Mouse (Mus musculus) testis, postnatal 10 days (tissue): ENCODE results near the gene Ghrl.

Experiments
- DNase-seq: peaks from one replicate; pipeline ENCODE4 v3.0.0; 2021; ENCODE audit warnings: low spot score

The Ghrl gene

GRCm38 (mm10) chr6:113668287-113669154, 51.2 kb downstream of the Ghrl start:
- DNase-seq, result peak; percentile 72

- DNase-seq, result no peak
These were observed 52.0 kb downstream of the Ghrl start for GRCm38 (mm10) chr6:113667611-113668122.
